Mouse (Mus musculus): Measurements from ENCODE around the gene Mfap3l. TPM values are rescaled to one million over a fixed set of nuclear protein-coding genes. Genes with fewer than 3 reads are reported as not detected.
"Not testable (repeated sequence)": the region's sequence is repeated elsewhere in the genome, so short reads cannot be mapped to it uniquely, and the experiment has no call there.

Mfap3l gene
- polyA plus RNA-seq, 1 experiment from 2014 or later: 3.3 TPM

DNA sequence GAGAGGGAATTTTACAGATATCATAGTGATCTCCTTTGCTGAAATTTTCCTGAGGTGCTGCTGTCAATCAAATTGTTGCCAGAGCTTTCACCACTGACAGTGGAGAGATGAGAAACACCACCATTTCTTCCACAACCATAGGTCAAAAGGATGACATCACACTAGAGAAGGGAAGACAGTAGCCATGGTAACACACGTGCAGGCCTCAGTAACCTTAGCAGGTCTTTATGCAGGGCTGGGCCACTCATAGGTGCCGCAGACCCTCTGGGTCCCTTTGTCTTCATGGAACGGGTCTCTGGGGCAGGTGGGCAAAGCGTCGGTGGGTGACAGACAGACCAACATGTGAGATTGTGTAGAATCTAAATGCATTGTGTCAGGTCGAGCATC is 25.5 kb downstream of the Mfap3l start:
- H3K36me3 ChIP-seq: no peaks in the 10 kb centered on the region
- WGBS: 76% methylated on average over 6 of the region's 6 CpGs
- H3K9ac ChIP-seq: no peak overlapping the region
- H3K4me2 ChIP-seq (replicated peaks): no peak overlapping the region
- no peaks in the 10 kb centered on the region; the same call in 1 of the 2 replicates for H3K4me1 ChIP-seq
- no peak overlapping the region for H3K4me3 ChIP-seq
- H3K27ac ChIP-seq: no peak overlapping the region
- H3K27me3 ChIP-seq (replicated peaks): no peaks in the 10 kb centered on the region
- ATAC-seq (ENCODE audit: low FRiP score, low read depth): no peak; the same call in 1 of the 2 replicates
- H3K9me3 ChIP-seq: no peaks in the 10 kb centered on the region

DNA sequence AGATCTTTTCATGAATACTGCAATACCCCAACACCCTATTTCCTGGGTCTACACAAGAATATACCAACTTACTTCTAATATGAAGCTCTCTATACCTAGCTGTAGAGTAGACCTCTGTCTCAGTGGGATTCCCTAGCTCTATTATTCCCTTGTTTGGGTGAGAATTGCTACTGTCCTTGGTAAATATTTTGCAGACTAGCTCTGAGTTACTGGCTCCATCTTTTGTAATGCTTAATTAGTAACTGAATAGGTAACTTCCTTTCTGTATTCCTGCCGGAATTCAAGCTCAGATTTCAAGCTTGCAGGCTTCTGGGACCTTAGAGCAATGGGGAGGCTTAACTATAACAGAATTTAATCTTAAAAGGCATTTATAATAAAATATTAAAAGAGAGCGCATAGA is 26.1 kb downstream of the Mfap3l start:
- not testable (repeated sequence) for H3K9ac ChIP-seq; H3K4me1 ChIP-seq; H3K4me3 ChIP-seq; H3K36me3 ChIP-seq; H3K9me3 ChIP-seq; H3K27me3 ChIP-seq (replicated peaks); H3K4me2 ChIP-seq (replicated peaks); H3K27ac ChIP-seq; ATAC-seq (ENCODE audit: low FRiP score, low read depth)
- 59% methylated on average over 2 of the region's 2 CpGs for WGBS

DNA sequence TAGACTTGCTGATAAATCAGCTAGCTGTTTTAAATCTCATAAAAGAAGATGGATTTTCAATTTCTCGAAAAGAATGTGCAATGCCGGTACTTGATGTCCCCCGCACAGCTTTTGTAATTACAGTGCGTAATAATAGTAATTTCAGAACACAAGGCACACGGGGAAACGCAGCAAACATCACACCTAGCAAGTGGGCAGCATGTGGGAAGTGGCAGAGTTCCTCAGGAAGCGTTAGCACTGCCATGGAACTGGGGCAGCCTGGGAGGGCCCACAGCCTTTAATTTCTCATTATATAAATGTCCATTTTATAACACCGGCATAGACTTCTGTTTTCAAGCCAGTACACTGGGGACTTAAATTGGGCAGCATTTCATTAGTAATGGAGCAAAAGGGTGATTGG is 27.1 kb downstream of the Mfap3l start:
- no peaks in the 10 kb centered on the region for H3K36me3 ChIP-seq
- H3K9ac ChIP-seq: no peak overlapping the region
- H3K9me3 ChIP-seq: no peaks in the 10 kb centered on the region
- WGBS: 85% methylated on average over 8 of the region's 8 CpGs
- H3K4me2 ChIP-seq (replicated peaks): no peak overlapping the region
- no peak for ATAC-seq (ENCODE audit: low FRiP score, low read depth)
- no peak overlapping the region for H3K27ac ChIP-seq
- H3K27me3 ChIP-seq (replicated peaks): no peaks in the 10 kb centered on the region
- H3K4me3 ChIP-seq: no peak overlapping the region
- H3K4me1 ChIP-seq: no peaks in the 10 kb centered on the region; the same call in 1 of the 2 replicates

DNA sequence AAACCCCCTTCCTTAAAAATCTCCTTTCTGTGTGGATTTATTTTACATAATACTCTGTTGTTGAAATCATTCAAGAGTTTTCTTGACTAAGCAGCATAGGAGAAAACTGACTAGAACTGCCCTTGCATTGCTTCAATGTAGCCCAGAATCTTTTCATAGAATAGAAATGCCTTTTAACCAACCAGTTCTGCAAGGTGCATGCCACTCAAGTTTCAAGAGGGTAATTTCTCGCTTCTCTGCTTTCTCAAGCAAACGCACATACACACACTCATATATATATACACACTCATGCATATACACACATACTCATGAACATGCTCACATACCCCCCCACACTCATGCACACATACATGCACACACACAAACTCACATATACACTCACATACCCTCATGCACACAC is 28.6 kb downstream of the Mfap3l start:
- Histone ChIP-seq H3K27ac (no peak overlapping the region), H3K9ac (no peak overlapping the region), H3K4me3 (no peak overlapping the region), H3K9me3 (no peaks in the 10 kb centered on the region), H3K27me3 (replicated peaks) (no peaks in the 10 kb centered on the region), H3K4me2 (replicated peaks) (no peak overlapping the region), H3K4me1 (no peaks in the 10 kb centered on the region; the same call in 1 of the 2 replicates), H3K36me3 (no peaks in the 10 kb centered on the region)
- 89% methylated on average over 2 of the region's 2 CpGs for WGBS
- no peak for ATAC-seq (ENCODE audit: low FRiP score, low read depth)

DNA sequence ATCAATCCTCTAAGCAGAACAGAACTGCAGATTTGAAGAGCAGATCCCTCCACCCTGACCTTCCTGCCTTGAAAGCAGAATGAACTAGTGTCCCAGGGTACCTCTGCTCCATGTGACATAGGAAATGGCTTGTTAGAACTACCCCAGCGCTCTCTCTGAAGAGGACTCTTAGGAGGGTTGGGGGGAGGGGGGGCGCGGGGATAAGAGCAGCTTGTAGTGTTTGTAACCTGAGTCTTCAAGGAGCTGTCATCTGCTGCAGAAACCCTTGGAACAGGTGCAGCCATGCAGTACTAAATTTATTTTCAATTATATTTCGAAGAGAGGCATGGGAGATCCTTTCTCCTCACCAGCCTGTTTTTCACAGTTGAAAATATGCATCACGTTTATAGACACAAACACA is 30.9 kb downstream of the Mfap3l start:
- 60% methylated on average over 5 of the region's 5 CpGs for WGBS
- no peak for ATAC-seq (ENCODE audit: low FRiP score, low read depth)
- H3K36me3 ChIP-seq: no peaks in the 10 kb centered on the region
- no peak overlapping the region for H3K9ac ChIP-seq
- H3K27ac ChIP-seq: no peak overlapping the region
- no peaks in the 10 kb centered on the region for H3K4me1 ChIP-seq
- no peak overlapping the region for H3K4me2 ChIP-seq (replicated peaks)
- H3K27me3 ChIP-seq (replicated peaks): no peaks in the 10 kb centered on the region
- H3K9me3 ChIP-seq: no peaks in the 10 kb centered on the region
- H3K4me3 ChIP-seq: no peak overlapping the region

DNA sequence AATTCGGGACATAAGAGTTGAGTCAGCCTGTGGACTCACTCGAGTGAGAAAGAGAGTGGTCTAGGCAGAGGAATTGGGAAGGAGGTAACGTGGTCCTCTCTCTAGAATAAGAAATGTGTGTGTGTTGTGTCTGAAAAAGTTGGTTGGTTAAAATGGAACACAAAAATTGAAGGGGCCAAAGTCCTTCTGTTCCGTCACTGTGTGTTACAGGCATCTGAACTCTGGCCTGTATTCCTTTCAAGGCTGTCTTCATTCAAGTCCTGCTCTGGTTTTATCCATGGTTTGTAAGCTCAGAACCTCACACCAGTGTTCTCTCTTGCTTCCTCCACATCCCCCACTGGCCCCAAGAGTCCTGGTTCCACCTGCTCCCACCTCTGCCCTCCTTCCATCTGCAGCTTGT is 33.2 kb downstream of the Mfap3l start:
- H3K9me3 ChIP-seq: no peaks in the 10 kb centered on the region
- H3K9ac ChIP-seq: no peak overlapping the region
- H3K27me3 ChIP-seq (replicated peaks): no peaks in the 10 kb centered on the region
- WGBS: 87% methylated on average over 4 of the region's 4 CpGs
- no peaks in the 10 kb centered on the region for H3K4me1 ChIP-seq
- no peak overlapping the region for H3K27ac ChIP-seq
- no peak overlapping the region for H3K4me2 ChIP-seq (replicated peaks)
- H3K4me3 ChIP-seq: no peak overlapping the region
- no peaks in the 10 kb centered on the region for H3K36me3 ChIP-seq
- ATAC-seq (ENCODE audit: low FRiP score, low read depth): no peak

DNA sequence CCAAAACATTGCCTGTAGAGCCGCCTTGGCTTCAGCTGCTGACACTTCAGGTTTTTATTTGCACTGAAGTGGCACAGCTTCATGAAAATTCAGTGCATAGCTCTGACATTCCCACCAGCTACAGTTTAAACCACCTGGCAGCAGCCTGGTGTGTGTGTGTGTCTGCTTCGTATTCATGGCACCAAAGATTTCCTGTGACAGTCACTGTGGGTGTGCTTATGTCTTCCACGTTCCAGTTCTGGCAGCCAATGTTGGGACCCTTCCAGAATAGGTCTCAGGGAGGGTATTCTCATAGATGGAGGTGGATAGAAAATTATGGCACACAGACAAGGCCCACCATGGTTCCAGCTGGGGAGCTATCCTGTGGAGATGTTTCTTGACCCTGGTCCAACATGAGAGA is 34.2 kb downstream of the Mfap3l start:
- Histone ChIP-seq H3K27me3 (replicated peaks) (no peaks in the 10 kb centered on the region), H3K4me3 (no peak overlapping the region), H3K36me3 (no peaks in the 10 kb centered on the region), H3K9me3 (no peaks in the 10 kb centered on the region), H3K4me1 (no peaks in the 10 kb centered on the region), H3K27ac (no peak overlapping the region), H3K4me2 (replicated peaks) (no peak overlapping the region), H3K9ac (no peak overlapping the region)
- WGBS: 81% methylated on average over 3 of the region's 3 CpGs
- no peak for ATAC-seq (ENCODE audit: low FRiP score, low read depth)

DNA sequence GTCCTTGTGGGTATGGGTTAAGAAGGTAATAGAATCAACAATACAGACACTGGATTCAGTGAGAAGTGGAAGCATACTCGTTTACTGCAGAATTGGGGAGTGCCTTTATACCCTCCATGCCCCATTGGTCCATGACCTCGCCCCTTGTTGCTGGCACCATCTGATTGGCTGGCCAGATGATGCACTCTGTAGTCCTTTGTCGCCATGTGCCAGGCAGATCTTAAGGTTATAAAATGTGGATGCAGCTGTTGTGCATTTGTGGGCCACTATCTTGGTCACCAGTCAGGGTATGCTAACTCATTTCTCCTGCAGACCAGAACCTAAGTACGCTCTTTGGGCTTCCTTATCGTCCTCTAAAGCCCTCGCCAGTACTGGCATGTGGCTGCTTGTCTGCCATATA is 46.0 kb downstream of the Mfap3l start:
- Histone ChIP-seq H3K4me1 (no peaks in the 10 kb centered on the region), H3K4me2 (replicated peaks) (no peak overlapping the region), H3K27me3 (replicated peaks) (no peaks in the 10 kb centered on the region), H3K9me3 (no peaks in the 10 kb centered on the region), H3K9ac (no peak overlapping the region), H3K27ac (no peak overlapping the region), H3K4me3 (no peak overlapping the region), H3K36me3 (no peaks in the 10 kb centered on the region)
- no peak for ATAC-seq (ENCODE audit: low FRiP score, low read depth)
- WGBS: 86% methylated on average over 6 of the region's 6 CpGs

DNA sequence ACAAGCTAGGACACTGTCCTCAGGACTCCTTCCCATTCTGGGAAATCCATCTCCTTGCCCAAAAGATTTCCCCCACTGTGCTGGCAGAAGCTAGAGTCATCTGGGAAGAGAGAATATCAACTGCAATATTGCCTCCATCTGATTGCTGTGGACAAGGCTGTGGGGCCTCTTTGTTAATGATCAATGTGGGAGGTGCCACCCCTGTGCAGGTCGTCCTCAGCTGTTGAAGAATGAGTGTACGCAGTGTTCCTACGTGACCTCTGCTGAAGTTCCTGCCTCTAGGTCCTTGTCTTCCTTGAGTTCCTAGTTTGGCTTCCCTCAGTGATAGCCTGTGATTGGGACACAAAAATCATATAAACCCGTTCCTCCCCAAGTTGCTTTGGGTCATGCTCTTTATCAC is 49.2 kb downstream of the Mfap3l start:
- no peak overlapping the region for H3K4me2 ChIP-seq (replicated peaks)
- no peak overlapping the region for H3K4me3 ChIP-seq
- H3K4me1 ChIP-seq: no peaks in the 10 kb centered on the region
- H3K36me3 ChIP-seq: no peaks in the 10 kb centered on the region
- no peak overlapping the region for H3K27ac ChIP-seq
- WGBS: 83% methylated on average over 4 of the region's 4 CpGs
- no peaks in the 10 kb centered on the region for H3K27me3 ChIP-seq (replicated peaks)
- no peaks in the 10 kb centered on the region for H3K9me3 ChIP-seq
- no peak overlapping the region for H3K9ac ChIP-seq
- no peak for ATAC-seq (ENCODE audit: low FRiP score, low read depth)

DNA sequence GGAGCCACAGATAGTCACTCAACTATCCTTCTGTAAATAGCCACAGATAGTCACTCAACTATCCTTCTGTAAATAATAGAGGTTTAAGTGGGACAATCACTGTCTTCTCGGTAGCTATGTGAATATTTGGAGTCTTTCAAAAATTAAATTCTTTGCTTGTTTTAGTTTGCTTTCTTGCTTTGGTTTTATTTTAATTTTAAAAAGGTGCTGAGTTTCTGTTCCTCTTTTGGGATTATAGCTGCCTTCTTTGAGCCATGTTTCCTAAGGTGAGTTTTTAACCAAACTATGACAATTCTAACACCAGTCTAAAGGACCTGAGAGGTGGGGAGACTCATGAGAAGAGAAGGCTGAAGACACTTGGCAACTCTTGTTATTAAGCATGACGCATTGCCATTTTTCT is 49.7 kb downstream of the Mfap3l start:
- Histone ChIP-seq H3K9me3 (no peaks in the 10 kb centered on the region), H3K4me3 (no peak overlapping the region), H3K9ac (no peak overlapping the region), H3K36me3 (no peaks in the 10 kb centered on the region), H3K27me3 (replicated peaks) (no peaks in the 10 kb centered on the region), H3K27ac (no peak overlapping the region), H3K4me1 (no peaks in the 10 kb centered on the region), H3K4me2 (replicated peaks) (no peak overlapping the region)
- no peak for ATAC-seq (ENCODE audit: low FRiP score, low read depth)
- WGBS: 94% methylated on average over 2 of the region's 2 CpGs

DNA sequence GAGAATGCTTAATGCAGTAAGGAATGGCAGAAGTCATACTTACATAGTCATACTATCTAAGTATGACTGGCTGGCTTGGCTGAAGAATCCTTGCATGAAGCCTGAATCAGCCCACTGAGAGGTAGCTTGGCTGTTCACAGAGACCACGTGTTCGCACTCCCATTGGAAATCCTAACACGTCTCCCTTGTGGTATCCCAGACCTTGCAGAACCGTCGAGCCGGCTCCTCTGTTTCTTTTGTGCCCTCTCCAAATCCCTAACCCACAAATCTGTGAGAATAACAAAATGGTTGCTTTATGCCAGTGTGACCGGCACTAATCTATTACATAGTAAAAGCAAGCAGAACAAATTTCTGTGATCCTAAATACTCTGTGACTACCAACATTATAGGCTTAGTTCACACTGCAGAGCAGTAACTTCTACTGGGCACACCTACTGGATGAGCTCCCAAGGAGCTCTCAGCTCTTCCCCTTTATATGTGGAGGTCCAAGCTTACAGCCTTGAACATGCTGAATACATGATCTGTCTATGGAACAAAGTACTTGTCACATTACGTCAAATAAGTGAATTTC is 79.0 kb downstream of the Mfap3l start:
- ATAC-seq (ENCODE audit: low FRiP score, low read depth): peak; percentile 93

DNA sequence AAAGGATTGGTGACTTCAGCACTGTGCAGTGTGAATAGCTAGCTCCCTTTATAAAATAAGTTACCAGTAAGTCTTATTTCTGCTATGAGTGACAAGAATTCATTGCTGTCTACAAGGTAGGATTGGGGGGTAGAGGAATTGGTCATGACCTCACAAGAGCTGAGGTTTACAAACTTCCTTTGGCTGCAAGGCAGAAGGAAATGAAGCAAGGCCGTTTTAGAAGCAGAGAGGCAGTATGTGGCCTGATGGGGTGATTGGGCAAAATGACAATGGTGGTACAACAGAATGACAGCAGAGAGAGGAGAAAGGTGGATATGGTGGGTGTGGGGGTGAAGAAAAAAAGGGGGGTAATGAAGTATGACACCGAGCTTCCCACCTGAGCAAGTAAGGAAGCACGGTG is 82.1 kb downstream of the Mfap3l start:
- no peak overlapping the region for H3K4me2 ChIP-seq (replicated peaks)
- H3K4me1 ChIP-seq: no peaks in the 10 kb centered on the region
- no peak for ATAC-seq (ENCODE audit: low FRiP score, low read depth)
- H3K36me3 ChIP-seq: no peaks in the 10 kb centered on the region
- no peak overlapping the region for H3K9ac ChIP-seq
- H3K9me3 ChIP-seq: no peaks in the 10 kb centered on the region
- 81% methylated on average over 1 of the region's 3 CpGs for WGBS
- H3K27ac ChIP-seq: no peak overlapping the region
- no peak overlapping the region for H3K4me3 ChIP-seq
- no peaks in the 10 kb centered on the region for H3K27me3 ChIP-seq (replicated peaks)

More for the DNA sequence above, 79.0 kb downstream of the Mfap3l start:
- H3K27ac ChIP-seq: no peak overlapping the region
- H3K27me3 ChIP-seq (replicated peaks): no peaks in the 10 kb centered on the region
- H3K9me3 ChIP-seq: no peaks in the 10 kb centered on the region
- WGBS: 63% methylated on average over 8 of the region's 8 CpGs
- no peaks in the 10 kb centered on the region for H3K36me3 ChIP-seq
- no peak overlapping the region for H3K4me3 ChIP-seq
- H3K4me1 ChIP-seq: no peaks in the 10 kb centered on the region
- H3K4me2 ChIP-seq (replicated peaks): no peak overlapping the region
- H3K9ac ChIP-seq: no peak overlapping the region

DNA sequence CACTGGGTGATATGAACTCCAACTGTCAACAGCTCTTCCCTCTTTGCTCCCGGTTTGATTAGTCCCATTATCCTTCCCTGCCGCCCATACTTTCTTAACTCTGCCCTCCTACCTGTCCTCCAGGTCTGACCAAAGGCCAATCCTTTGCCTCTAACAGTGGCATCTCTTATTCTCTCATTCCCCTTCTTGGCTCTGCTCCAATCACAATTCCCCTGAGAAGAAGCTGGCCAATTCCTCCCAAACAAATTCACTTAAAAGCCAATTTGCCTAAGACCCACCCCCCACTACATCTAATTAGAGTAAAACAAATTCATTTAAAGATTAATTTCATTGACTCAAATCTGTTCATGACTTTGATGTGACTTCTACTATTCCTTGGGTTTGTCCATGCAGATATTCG is 86.1 kb downstream of the Mfap3l start:
- 73% methylated on average over 3 of the region's 3 CpGs for WGBS
- no peaks in the 10 kb centered on the region for H3K4me1 ChIP-seq
- H3K4me2 ChIP-seq (replicated peaks): no peak overlapping the region
- no peaks in the 10 kb centered on the region for H3K27me3 ChIP-seq (replicated peaks)
- H3K36me3 ChIP-seq: no peaks in the 10 kb centered on the region
- no peak overlapping the region for H3K27ac ChIP-seq
- H3K9ac ChIP-seq: no peak overlapping the region
- H3K4me3 ChIP-seq: no peak overlapping the region
- no peaks in the 10 kb centered on the region for H3K9me3 ChIP-seq
- ATAC-seq (ENCODE audit: low FRiP score, low read depth): no peak

All from neural tube, embryonic 12.5 days (tissue).